Mouse (Mus musculus) thymus, adult 2 months (tissue): ENCODE measurements around the gene Sh3bp4. TPM values are rescaled to one million over a fixed set of nuclear protein-coding genes. Genes with fewer than 3 reads are reported as not detected.
A peak's percentile ranks its signal among the peaks of the same experiment; 100 is the strongest.

Source experiments
- DNase-seq: peaks from one replicate; pipeline ENCODE4 v3.0.0; 2021
- H3K27ac ChIP-seq: fragments of 200-500 bp; 2 replicates; pipeline ENCODE4 v1.5.1; 2012; ENCODE audit warnings: low read length, control low read depth; ENCODE audit not compliant: control insufficient read depth, insufficient read depth
- H3K27me3 ChIP-seq: fragments of 200-500 bp; 2 replicates; pipeline ENCODE4 v1.6.1; 2012; ENCODE audit warnings: mild to moderate bottlenecking, low read length, moderate library complexity, mixed read lengths; ENCODE audit not compliant: control insufficient read depth, insufficient read depth
- H3K36me3 ChIP-seq: fragments of 200-500 bp; 2 replicates; pipeline ENCODE4 v1.6.1; 2012; ENCODE audit warnings: mild to moderate bottlenecking, low read length, moderate library complexity; ENCODE audit not compliant: control insufficient read depth, insufficient read depth
- H3K4me1 ChIP-seq: fragments of 200-500 bp; replicated peaks from 2 replicates; pipeline ENCODE4 v1.6.1; 2012; ENCODE audit warnings: low read length; ENCODE audit not compliant: control insufficient read depth, insufficient read depth
- H3K4me3 ChIP-seq: fragments of 200-500 bp; 2 replicates; pipeline ENCODE4 v1.5.1; 2012; ENCODE audit warnings: mild to moderate bottlenecking, low read length, control low read depth, moderate library complexity; ENCODE audit not compliant: control insufficient read depth, insufficient read depth
- CTCF ChIP-seq: fragments of 200-500 bp; IDR thresholded peaks from 2 replicates; pipeline ENCODE4 v1.5.1; 2012; ENCODE audit warnings: mild to moderate bottlenecking, control low read depth, low read length, moderate library complexity, borderline replicate concordance; ENCODE audit not compliant: control insufficient read depth, poor library complexity, insufficient read depth; ENCODE audit errors: extremely low read depth
- POLR2A ChIP-seq: fragments of 200-500 bp; IDR thresholded peaks from 2 replicates; pipeline ENCODE4 v1.6.1; 2012; ENCODE audit warnings: mild to moderate bottlenecking, low read length, control low read depth, moderate library complexity; ENCODE audit not compliant: control insufficient read depth, poor library complexity, insufficient read depth; ENCODE audit errors: extremely low read depth
- WGBS: fragments of 180-500 bp; shearing (Covaris S2); methylation state at CpG from one replicate; pipeline ENCODE4 v1.1.7; 2018; 5-methylcytosine and 5-hydroxymethylcytosine counted together
- polyA plus RNA-seq: library from polyadenylated mRNA; depleted of rRNA; stranded (reverse); fragments of >200 nt; gene quantifications from 2 replicates; pipeline ENCODE4 v1.2.3, GENCODE M21; 2012

Gene Sh3bp4
- polyA plus RNA-seq, 1 experiment = 9.1 TPM

DNA sequence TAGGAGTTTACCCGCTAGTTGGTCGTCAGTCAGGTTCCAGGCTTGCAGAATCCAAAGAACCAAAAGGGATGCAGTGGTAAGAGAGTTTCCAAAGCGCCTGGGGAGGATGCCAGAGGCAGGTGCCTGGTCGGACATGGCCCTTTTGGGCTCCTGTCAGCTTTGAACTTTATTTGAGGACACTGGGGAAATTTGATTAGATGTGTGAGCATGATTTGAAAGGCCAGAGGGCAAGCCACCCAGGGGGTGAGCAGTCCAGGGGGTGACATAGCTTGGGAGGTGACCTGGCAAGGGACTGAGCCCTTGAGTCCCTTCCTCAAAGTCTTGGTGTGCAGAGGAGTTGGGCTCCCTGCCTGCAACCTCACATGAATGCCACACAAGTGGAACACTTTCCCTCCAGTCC lies 11.2 kb downstream of the Sh3bp4 start:
- Histone ChIP-seq H3K36me3 (no peaks in the 10 kb centered on the region), H3K27ac (no peak overlapping the region), H3K27me3 (no peaks in the 10 kb centered on the region), H3K4me1 (0 out of 2 replicates have a peak, but pooled peaks cover 2% of the 10 kb centered on the region), H3K4me3 (no peak overlapping the region)
- DNase-seq = no peak
- no peak for TF ChIP-seq POLR2A
- no peak for TF ChIP-seq CTCF
- WGBS = over 99% methylated on average over 4 of the region's 4 CpGs

DNA sequence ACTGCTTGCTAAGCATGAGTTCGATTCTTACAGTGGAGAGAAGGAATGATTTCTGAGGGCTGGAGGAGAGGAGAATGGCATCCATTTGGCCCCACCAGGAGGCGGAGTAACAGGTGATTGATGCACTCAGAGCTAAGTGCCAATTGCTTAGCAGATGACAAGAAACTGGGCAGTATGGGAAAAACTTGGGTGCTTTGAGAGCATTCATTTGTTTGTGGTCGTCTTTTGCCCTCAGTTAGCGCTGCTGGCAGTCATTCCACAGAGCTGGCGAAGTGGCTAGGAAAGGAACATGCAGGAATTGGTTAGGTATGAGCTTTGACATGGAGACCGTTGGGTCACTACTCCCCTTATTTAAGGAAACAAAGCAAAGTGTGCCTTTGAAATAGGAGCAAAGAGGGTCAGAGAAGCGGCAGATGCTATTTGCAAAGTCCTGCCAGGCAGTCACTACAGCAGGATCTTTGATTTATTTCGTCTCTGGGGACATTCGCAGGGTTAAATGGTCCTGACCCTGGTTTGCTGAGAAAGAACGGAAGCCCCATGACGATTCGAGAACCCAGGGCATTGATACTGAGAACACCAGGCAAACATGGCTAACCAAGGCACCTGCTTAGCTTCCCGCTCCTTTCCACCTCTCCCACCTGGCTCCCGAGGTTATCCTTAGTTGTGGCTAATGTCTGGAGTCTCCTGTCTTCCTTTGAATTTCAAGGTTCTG lies 12.1 kb downstream of the Sh3bp4 start:
- 93% methylated on average over 14 of the region's 14 CpGs for WGBS
- Histone ChIP-seq H3K27ac (no peak overlapping the region), H3K27me3 (no peaks in the 10 kb centered on the region), H3K4me3 (no peak overlapping the region), H3K4me1 (0 out of 2 replicates have a peak, but pooled peaks cover 2% of the 10 kb centered on the region), H3K36me3 (no peaks in the 10 kb centered on the region)
- no peak for DNase-seq
- TF ChIP-seq POLR2A (no peak), CTCF (no peak)

DNA sequence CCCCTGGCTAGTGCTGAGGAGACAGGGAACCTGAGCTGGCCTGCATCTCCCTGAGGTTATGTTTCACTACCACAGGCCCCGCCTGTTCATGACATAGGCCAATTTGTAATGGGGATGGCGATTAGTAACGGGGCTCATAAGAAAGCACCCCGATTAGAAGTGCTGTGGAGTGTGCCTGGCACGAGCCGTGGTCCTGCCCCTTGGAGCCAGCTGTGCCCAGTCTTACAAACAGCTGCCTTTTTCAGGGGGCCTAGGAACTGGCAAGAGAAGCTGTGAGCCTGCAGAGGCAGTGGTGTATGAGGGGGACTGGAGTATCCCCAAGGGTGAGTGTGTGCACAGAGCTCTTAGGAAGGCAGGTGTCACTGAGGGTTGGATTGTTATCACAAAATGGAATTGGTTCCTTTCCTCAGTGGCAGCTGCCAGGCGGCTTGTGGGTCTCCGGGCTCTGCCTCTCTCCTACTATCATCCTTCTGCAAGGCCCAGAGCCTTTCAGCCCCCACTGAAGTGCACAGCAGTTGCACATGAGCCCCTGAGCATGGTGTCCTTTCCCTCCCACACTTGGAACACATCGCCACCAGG lies 16.4 kb downstream of the Sh3bp4 start:
- TF ChIP-seq POLR2A (no peak), CTCF (no peak)
- H3K36me3 ChIP-seq = no peaks in the 10 kb centered on the region
- no peak for DNase-seq
- H3K4me1 ChIP-seq = peaks cover 30% of the 10 kb centered on the region
- 91% methylated on average over 9 of the region's 9 CpGs for WGBS
- no peak overlapping the region for H3K27ac ChIP-seq
- H3K27me3 ChIP-seq = no peaks in the 10 kb centered on the region
- H3K4me3 ChIP-seq = no peak overlapping the region

DNA sequence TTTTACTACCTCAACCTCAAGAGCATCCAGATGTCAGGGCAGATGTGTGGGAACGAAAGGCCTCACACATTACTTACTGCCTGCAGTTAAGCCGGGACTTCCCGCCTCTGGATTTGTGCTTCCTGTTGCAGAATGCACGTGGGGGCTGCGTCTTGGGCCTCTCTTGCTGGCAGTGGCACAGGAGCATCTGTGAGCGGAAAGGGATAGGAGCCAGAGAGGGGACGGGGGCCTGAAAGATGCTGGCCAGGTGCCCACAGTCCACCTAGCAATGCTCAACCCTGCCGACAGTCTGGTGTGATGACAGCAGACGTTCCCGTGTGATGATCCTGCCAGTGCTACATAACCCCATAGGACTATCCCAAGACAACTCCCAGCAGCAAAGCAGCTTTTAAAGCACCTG lies 17.9 kb downstream of the Sh3bp4 start:
- no peak for DNase-seq
- Histone ChIP-seq H3K27ac (no peak overlapping the region), H3K4me1 (peaks cover 45% of the 10 kb centered on the region), H3K27me3 (no peaks in the 10 kb centered on the region), H3K36me3 (no peaks in the 10 kb centered on the region), H3K4me3 (no peak overlapping the region)
- TF ChIP-seq CTCF = no peak
- TF ChIP-seq POLR2A = no peak
- 89% methylated on average over 10 of the region's 10 CpGs for WGBS

DNA sequence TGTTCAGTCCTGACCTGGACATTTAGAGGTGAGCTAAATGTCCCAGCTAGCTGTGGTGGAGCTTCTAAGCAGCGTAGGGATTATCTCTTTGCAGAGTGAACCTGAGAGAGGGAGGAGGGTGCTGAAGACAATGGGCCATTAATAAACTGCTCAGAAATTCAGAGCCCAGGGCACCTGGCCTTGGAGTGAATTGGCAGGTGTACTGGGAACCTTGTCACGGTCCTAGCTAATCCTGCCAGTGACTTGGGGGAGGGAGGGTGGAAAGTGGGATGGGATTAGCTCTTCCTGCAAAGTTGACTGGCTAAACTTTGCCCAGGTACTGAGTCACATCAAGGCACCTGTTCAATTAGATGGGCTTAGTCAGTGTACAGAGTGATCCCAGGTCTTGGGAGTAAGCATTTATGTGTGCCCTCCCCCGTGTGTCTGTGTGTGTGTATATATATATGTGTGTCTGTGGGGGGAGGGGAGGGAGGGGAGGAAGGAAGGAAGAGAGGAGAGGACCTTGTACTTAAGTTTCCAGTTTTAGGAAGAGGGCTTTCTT lies 18.6 kb downstream of the Sh3bp4 start:
- no peak for DNase-seq
- H3K27ac ChIP-seq = no peak overlapping the region
- 82% methylated on average over 3 of the region's 3 CpGs for WGBS

DNA sequence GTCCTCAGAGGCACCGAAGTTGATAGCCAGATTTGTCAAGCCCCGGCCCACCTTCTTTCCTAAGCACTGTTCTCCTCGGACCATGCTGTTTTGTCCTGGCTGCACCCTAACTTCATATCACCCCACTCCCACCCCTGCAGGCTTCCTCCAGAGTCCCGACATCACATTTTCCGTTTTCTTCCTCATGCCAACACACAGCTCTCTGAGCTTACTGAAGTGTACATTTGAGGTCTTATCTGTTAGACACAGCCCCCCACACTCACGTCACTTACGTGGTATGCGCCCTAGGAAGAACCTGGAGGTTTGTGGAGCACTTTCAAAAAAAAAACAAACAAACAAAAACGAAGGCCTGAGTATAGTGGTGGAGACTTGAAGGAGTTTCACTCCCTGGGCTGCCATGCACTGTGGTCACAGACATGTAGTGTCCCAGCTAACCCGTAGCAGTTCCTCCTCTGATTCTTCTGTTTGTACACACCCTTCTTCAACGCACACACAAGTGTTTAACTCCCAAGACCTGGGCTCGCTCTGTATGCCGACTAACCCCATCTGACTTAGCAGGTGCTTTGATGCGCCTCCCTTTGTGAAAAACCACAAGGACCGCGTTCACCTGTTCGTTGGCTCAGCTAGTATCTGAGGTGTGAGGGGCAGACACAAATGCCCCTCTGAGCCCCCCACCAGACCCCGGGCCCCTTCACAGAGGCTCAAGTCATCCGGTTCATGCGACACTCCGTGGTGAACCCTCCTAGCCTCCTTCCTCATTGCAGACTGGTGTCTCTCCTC lies 19.8 kb downstream of the Sh3bp4 start:
- Histone ChIP-seq H3K4me1 (peaks cover 50% of the 10 kb centered on the region), H3K27me3 (no peaks in the 10 kb centered on the region), H3K4me3 (peak overlapping the region; percentile 21), H3K27ac (peak overlapping the region; percentile 58), H3K36me3 (no peaks in the 10 kb centered on the region)
- 20% methylated on average over 21 of the region's 21 CpGs for WGBS
- DNase-seq = peak; percentile 39
- TF ChIP-seq CTCF (no peak), POLR2A (no peak)

More for the DNA sequence above, 18.6 kb downstream of the Sh3bp4 start:
- Histone ChIP-seq H3K27me3 (no peaks in the 10 kb centered on the region), H3K4me3 (no peak overlapping the region), H3K36me3 (no peaks in the 10 kb centered on the region), H3K4me1 (peaks cover 47% of the 10 kb centered on the region)
- TF ChIP-seq POLR2A = no peak
- no peak for TF ChIP-seq CTCF
